Mouse (Mus musculus): ENCODE measurements at regions not wholly inside any gene's neighbourhood (a gene's known extent, or its start where the extent isn't known, plus 50 kb on each side); places are given as distances from the start of the nearest gene placed in this dataset.
A peak's percentile ranks its signal among the peaks of the same experiment; 100 is the strongest.

DNA sequence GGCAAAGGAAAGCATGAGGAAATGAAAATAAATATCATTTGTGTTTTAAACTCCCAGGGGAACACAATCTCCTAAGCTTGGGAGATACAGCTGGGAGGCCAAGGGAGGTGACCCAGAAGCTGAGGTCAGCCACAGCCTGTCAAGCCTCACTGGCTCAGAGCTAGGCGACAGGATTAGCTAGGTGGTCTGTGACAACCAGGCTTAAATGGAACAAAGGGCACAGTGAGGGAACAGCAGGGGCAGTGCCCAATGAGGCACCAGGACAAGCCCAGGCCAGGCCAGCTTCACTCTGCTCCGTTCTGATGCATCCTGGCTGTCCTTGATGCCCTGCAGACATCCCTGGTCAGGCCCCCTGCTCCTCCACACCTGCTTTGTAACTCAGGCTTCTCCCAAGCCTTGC is 169.7 kb downstream of the Tpra1 start:
- Histone ChIP-seq H3K4me2 (ENCODE audit: low read length) (no peak overlapping the region), H3K9me3 (replicated peaks; ENCODE audit: low read length) (no peaks in the 10 kb centered on the region), H3K4me3 (replicated peaks; ENCODE audit: low read depth, low read length) (no peak overlapping the region), H3K27me3 (ENCODE audit: insufficient read depth, low read length) (no peaks in the 10 kb centered on the region), H3K36me3 (ENCODE audit: insufficient read depth, low read length) (no peaks in the 10 kb centered on the region), H3K27ac (no peak overlapping the region), H3K4me1 (replicated peaks; ENCODE audit: insufficient read depth, low read length) (no peaks in the 10 kb centered on the region), H3K9ac (ENCODE audit: low read depth, low read length) (no peak overlapping the region)
- DNase-seq (ENCODE audit: low spot score) (peak; percentile 38), ATAC-seq (replicated peaks; ENCODE audit: low FRiP score, low read depth) (0 out of 2 replicates have a peak, but pooled peaks have one; percentile 54)
- no peak for TF ChIP-seq CTCF (IDR thresholded peaks at IDR 0.05; ENCODE audit: low read depth)
- WGBS, result 39% methylated on average over 2 of the region's 2 CpGs

GRCm38 (mm10) chr6:89072569-89072968 is 170.5 kb downstream of the Tpra1 start:
- H3K9ac ChIP-seq (ENCODE audit: low read depth, low read length), result no peak overlapping the region

DNA sequence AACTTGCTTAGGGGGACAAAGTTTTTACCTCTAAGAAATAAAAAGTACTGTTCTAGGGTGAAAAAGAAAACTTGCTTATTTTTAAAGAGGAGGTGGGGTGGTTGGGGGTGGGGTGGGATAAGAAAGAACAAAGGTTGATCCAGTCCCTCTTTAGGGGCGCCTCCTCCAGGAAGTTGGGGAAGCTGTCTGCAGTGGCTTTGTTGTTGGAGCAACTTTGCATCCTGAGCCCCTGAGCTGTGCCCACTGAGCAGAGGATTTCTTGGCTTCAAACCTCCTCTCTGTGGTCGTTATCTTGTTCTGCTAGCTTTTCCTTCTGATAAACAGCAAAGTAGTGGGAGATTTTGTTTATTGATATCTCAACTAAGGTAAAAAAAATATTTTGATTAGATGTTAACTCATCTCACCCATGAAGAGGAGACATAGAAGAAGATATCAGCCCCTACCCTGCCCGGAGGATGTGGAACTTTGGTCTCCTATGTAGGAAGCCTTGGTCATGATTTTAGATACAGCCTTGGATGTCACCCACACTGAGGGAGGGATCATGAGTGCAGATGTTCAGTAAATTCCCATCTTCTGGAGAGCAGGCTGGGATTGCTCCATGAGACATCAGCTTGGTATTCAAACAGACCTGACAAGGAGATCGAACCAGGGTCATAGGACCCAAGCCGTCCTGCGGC is 179.7 kb downstream of the Tpra1 start:
- H3K4me3 ChIP-seq (replicated peaks; ENCODE audit: low read depth, low read length), result no peak overlapping the region
- no peak overlapping the region for H3K27ac ChIP-seq
- ATAC-seq (replicated peaks; ENCODE audit: low FRiP score, low read depth) (no peak), DNase-seq (ENCODE audit: low spot score) (no peak)
- H3K27me3 ChIP-seq (ENCODE audit: insufficient read depth, low read length), result no peaks in the 10 kb centered on the region
- H3K36me3 ChIP-seq (ENCODE audit: insufficient read depth, low read length), result no peaks in the 10 kb centered on the region
- no peaks in the 10 kb centered on the region for H3K9me3 ChIP-seq (replicated peaks; ENCODE audit: low read length)
- no peak for TF ChIP-seq CTCF (IDR thresholded peaks at IDR 0.05; ENCODE audit: low read depth)
- no peaks in the 10 kb centered on the region for H3K4me1 ChIP-seq (replicated peaks; ENCODE audit: insufficient read depth, low read length)
- H3K4me2 ChIP-seq (ENCODE audit: low read length), result no peak overlapping the region
- WGBS, result 60% methylated on average over 6 of the region's 6 CpGs
- no peak overlapping the region for H3K9ac ChIP-seq (ENCODE audit: low read depth, low read length)

More at GRCm38 (mm10) chr6:89072569-89072968, 170.5 kb downstream of the Tpra1 start:
- Histone ChIP-seq H3K4me1 (replicated peaks; ENCODE audit: insufficient read depth, low read length) (no peaks in the 10 kb centered on the region), H3K27ac (no peak overlapping the region), H3K4me3 (replicated peaks; ENCODE audit: low read depth, low read length) (no peak overlapping the region), H3K36me3 (ENCODE audit: insufficient read depth, low read length) (no peaks in the 10 kb centered on the region), H3K27me3 (ENCODE audit: insufficient read depth, low read length) (no peaks in the 10 kb centered on the region), H3K9me3 (replicated peaks; ENCODE audit: low read length) (no peaks in the 10 kb centered on the region), H3K4me2 (ENCODE audit: low read length) (no peak overlapping the region)
- TF ChIP-seq CTCF (IDR thresholded peaks at IDR 0.05; ENCODE audit: low read depth), result no peak
- no peak for ATAC-seq (replicated peaks; ENCODE audit: low FRiP score, low read depth)
- WGBS, result 56% methylated on average over 2 of the region's 2 CpGs
- DNase-seq (ENCODE audit: low spot score), result no peak

DNA sequence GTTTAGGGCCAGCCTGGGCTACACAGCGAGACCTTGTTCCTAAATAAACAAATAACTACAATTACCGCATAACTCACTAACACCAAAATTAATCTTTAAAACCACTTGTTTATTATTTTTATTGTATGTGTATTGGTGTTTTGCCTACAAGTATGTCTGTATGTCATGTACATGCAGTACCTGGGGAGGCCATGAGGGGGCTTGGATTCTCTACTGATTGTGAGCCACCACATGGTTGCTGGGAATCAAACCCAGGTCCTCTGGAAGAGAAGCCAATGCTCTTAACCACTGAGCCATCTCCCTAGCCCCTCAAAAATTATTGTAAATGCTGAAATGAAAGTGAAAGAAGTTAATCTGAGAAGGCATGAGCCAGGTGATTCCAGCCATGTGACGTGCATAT is 182.4 kb downstream of the Tpra1 start:
- ATAC-seq (replicated peaks; ENCODE audit: low FRiP score, low read depth), result no peak
- WGBS, result 97% methylated on average over 3 of the region's 3 CpGs
- H3K9ac ChIP-seq (ENCODE audit: low read depth, low read length), result no peak overlapping the region

DNA sequence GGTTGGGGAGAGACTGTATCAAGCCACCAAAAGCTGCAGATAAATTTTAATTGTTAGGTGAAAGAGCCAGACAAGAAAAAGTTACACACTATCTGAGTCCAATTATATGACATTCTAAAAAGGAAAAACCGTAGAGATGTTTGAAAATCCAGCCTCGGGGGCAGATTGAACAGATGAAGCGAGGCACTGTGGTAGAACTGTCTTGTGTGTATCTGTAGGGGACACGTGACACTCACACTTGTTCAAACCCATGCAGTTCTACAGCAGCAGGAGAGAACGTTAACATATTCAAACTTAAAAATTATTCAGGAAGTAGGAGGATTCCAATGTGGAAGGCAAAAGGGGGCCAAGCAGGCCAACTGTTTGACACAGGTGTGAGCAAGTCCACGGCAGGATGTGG is 183.1 kb downstream of the Tpra1 start:
- 82% methylated on average over 6 of the region's 6 CpGs for WGBS
- Histone ChIP-seq H3K36me3 (ENCODE audit: insufficient read depth, low read length) (no peaks in the 10 kb centered on the region), H3K9ac (ENCODE audit: low read depth, low read length) (no peak overlapping the region), H3K9me3 (replicated peaks; ENCODE audit: low read length) (no peaks in the 10 kb centered on the region), H3K27ac (no peak overlapping the region), H3K4me3 (replicated peaks; ENCODE audit: low read depth, low read length) (no peak overlapping the region), H3K4me1 (replicated peaks; ENCODE audit: insufficient read depth, low read length) (no peaks in the 10 kb centered on the region), H3K4me2 (ENCODE audit: low read length) (no peak overlapping the region), H3K27me3 (ENCODE audit: insufficient read depth, low read length) (no peaks in the 10 kb centered on the region)
- ATAC-seq (replicated peaks; ENCODE audit: low FRiP score, low read depth) (no peak), DNase-seq (ENCODE audit: low spot score) (no peak)
- TF ChIP-seq CTCF (IDR thresholded peaks at IDR 0.05; ENCODE audit: low read depth), result no peak

More for the DNA sequence above, 182.4 kb downstream of the Tpra1 start:
- Histone ChIP-seq H3K36me3 (ENCODE audit: insufficient read depth, low read length) (no peaks in the 10 kb centered on the region), H3K4me3 (replicated peaks; ENCODE audit: low read depth, low read length) (no peak overlapping the region), H3K4me2 (ENCODE audit: low read length) (no peak overlapping the region), H3K27me3 (ENCODE audit: insufficient read depth, low read length) (no peaks in the 10 kb centered on the region), H3K4me1 (replicated peaks; ENCODE audit: insufficient read depth, low read length) (no peaks in the 10 kb centered on the region), H3K27ac (no peak overlapping the region), H3K9me3 (replicated peaks; ENCODE audit: low read length) (no peaks in the 10 kb centered on the region)
- DNase-seq (ENCODE audit: low spot score), result no peak
- 0 out of 2 replicates have a peak, but pooled peaks have one; percentile 10 for TF ChIP-seq CTCF (IDR thresholded peaks at IDR 0.05; ENCODE audit: low read depth)

DNA sequence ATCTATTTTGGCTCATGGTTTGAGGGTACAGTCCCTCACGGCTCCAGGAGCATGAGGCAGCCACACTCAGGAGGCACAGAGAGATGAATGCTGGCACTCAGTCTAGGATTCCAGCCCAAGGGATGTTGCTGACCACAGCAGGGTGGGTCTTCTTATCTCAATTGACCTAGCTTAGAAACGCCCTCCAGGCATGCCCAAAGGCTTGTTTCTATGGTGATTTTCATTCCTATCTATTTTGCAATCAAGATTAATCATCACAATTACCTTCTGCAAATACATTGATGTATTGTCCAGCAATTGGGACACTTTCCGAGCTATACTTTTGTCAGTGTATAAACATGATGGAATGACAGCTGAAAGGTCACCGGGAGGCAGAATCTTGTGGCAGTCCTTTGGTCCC is 185.6 kb downstream of the Tpra1 start:
- Histone ChIP-seq H3K4me2 (ENCODE audit: low read length) (no peak overlapping the region), H3K9ac (ENCODE audit: low read depth, low read length) (no peak overlapping the region), H3K4me1 (replicated peaks; ENCODE audit: insufficient read depth, low read length) (no peaks in the 10 kb centered on the region), H3K27me3 (ENCODE audit: insufficient read depth, low read length) (no peaks in the 10 kb centered on the region), H3K27ac (no peak overlapping the region), H3K9me3 (replicated peaks; ENCODE audit: low read length) (no peaks in the 10 kb centered on the region), H3K4me3 (replicated peaks; ENCODE audit: low read depth, low read length) (no peak overlapping the region), H3K36me3 (ENCODE audit: insufficient read depth, low read length) (no peaks in the 10 kb centered on the region)
- TF ChIP-seq CTCF (IDR thresholded peaks at IDR 0.05; ENCODE audit: low read depth), result no peak
- ATAC-seq (replicated peaks; ENCODE audit: low FRiP score, low read depth), result no peak
- DNase-seq (ENCODE audit: low spot score), result no peak
- 84% methylated on average over 4 of the region's 4 CpGs for WGBS

GRCm38 (mm10) chr6:89090096-89090495 is 188.0 kb downstream of the Tpra1 start:
- no peak for ATAC-seq (replicated peaks; ENCODE audit: low FRiP score, low read depth)
- H3K36me3 ChIP-seq (ENCODE audit: insufficient read depth, low read length), result no peaks in the 10 kb centered on the region
- no peak overlapping the region for H3K4me2 ChIP-seq (ENCODE audit: low read length)
- H3K4me1 ChIP-seq (replicated peaks; ENCODE audit: insufficient read depth, low read length), result no peaks in the 10 kb centered on the region
- no peak for DNase-seq (ENCODE audit: low spot score)
- no peaks in the 10 kb centered on the region for H3K9me3 ChIP-seq (replicated peaks; ENCODE audit: low read length)
- H3K27me3 ChIP-seq (ENCODE audit: insufficient read depth, low read length), result no peaks in the 10 kb centered on the region
- TF ChIP-seq CTCF (IDR thresholded peaks at IDR 0.05; ENCODE audit: low read depth), result no peak
- WGBS, result 92% methylated on average over 5 of the region's 5 CpGs
- H3K9ac ChIP-seq (ENCODE audit: low read depth, low read length), result no peak overlapping the region
- no peak overlapping the region for H3K4me3 ChIP-seq (replicated peaks; ENCODE audit: low read depth, low read length)
- no peak overlapping the region for H3K27ac ChIP-seq

Measured in kidney, postnatal 0 days (tissue).